Mouse (Mus musculus) CD4-positive, CD25-positive, alpha-beta regulatory T cell, adult 9 weeks (primary cell): Measurements from ENCODE around the gene Olfr1355. TPM values are rescaled to one million over a fixed set of nuclear protein-coding genes. Genes with fewer than 3 reads are reported as not detected.

Experiments used
- polyA plus RNA-seq: library from polyadenylated mRNA; unstranded; fragments of 100-300 nt; shearing (Covaris generic); gene quantifications from one replicate; pipeline ENCODE4 v1.2.1, GENCODE M21; 2017

Olfr1355 gene
- not detected for polyA plus RNA-seq

GRCm38 (mm10) chr10:78875240-78875639 lies at the start of gene Olfr1355:
Olfr1355 (plus strand) TSS chr10:78875540.

DNA sequence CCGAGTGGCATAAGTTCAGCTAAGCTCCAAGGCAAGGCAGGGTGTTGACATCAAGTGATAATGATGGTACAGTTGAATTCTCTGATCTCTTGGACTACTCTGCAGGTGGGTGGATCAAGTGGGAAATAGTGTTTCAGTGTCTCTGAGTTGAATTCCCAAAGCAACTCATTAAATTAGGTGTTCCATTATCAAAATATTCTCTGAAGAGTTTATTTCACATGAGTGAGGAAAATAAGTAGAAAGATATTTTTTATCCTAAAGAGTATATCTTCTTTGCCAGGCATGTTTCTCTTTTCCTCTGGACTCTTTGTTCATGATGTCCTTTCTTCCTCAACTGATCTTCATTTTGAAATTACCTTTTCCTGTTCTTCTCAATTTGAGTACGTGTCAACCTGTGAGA lies 23.3 kb upstream of the Olfr1355 start, which contains the start of gene Olfr1356:
Olfr1356 (minus strand) TSS at position 101 of the 400 bp plus-strand sequence.

GRCm38 (mm10) chr10:78912871-78913270 lies 37.5 kb downstream of the Olfr1355 start, which contains the start of gene Olfr1354:
Olfr1354 (plus strand) TSS chr10:78913171.

Other genes with a start within 250 kb of the Olfr1355 start
- gene Casp14, start 157.2 kb upstream of the Olfr1355 start, polyA plus RNA-seq = not detected
- not detected for gene Ccdc105, start 122.5 kb upstream of the Olfr1355 start, polyA plus RNA-seq
- gene Slc1a6, start 95.0 kb upstream of the Olfr1355 start, polyA plus RNA-seq = not detected
- not detected for gene Olfr1356, start 23.4 kb upstream of the Olfr1355 start, polyA plus RNA-seq
- not detected for gene Olfr1354, start 37.6 kb downstream of the Olfr1355 start, polyA plus RNA-seq
- gene Olfr8, start 75.1 kb downstream of the Olfr1355 start, polyA plus RNA-seq = not detected
- gene Olfr1353, start 87.8 kb downstream of the Olfr1355 start, polyA plus RNA-seq = not detected
- not detected for gene Olfr1352, start 105.5 kb downstream of the Olfr1355 start, polyA plus RNA-seq
- gene Olfr1351, start 136.9 kb downstream of the Olfr1355 start, polyA plus RNA-seq = not detected
- gene Olfr57, start 153.2 kb downstream of the Olfr1355 start, polyA plus RNA-seq = not detected
- gene 2610008E11Rik, start 222.1 kb downstream of the Olfr1355 start, polyA plus RNA-seq = 33.3 TPM